Mouse (Mus musculus): Measurements from ENCODE around the gene Tob2. TPM values are rescaled to one million over a fixed set of nuclear protein-coding genes. Genes with fewer than 3 reads are reported as not detected.

Gene Tob2
- polyA plus RNA-seq (2014; fragmentation: Nextera tagmentation; extraction: Ambion mirVana), result 23.0 TPM in 2 replicates

- Histone ChIP-seq H3K27me3 (replicated peaks; ENCODE audit: control insufficient read depth, insufficient read depth, low read length) (no peaks in the 10 kb centered on the region), H3K9me3 (ENCODE audit: control insufficient read depth, low read length) (no peaks in the 10 kb centered on the region), H3K4me3 (ENCODE audit: low read depth, low read length) (peak within 1 kb of the TSS; percentile 94), H3K4me2 (ENCODE audit: low read length) (peak within 1 kb of the TSS; percentile 98), H3K4me1 (replicated peaks; ENCODE audit: control insufficient read depth, insufficient read depth, low read length) (peaks cover 9% of the 10 kb centered on the region; the same call in 1 of the 2 replicates), H3K27ac (ENCODE audit: low read depth) (peak within 1 kb of the TSS; percentile 95), H3K9ac (ENCODE audit: low read length) (peak within 1 kb of the TSS; percentile 94), H3K36me3 (ENCODE audit: control insufficient read depth, insufficient read depth, low read length) (peaks cover 3% of the 10 kb centered on the region)
- WGBS, result under 1% methylated on average over 44 of the region's 44 CpGs
- DNase-seq (ENCODE audit: low spot score) (peak; percentile 82), ATAC-seq (replicated peaks; ENCODE audit: low FRiP score, low TSS enrichment, low read depth) (peak; percentile 9)
Measured at GRCm38 (mm10) chr15:81858517-81859329, at the start of gene Tob2. TSS of gene Tob2 (minus strand) at chr15:81858796.

- Histone ChIP-seq H3K36me3 (ENCODE audit: control insufficient read depth, insufficient read depth, low read length) (peaks cover 94% of the 10 kb centered on the region), H3K9me3 (ENCODE audit: control insufficient read depth, low read length) (no peaks in the 10 kb centered on the region), H3K4me3 (ENCODE audit: low read depth, low read length) (no peak overlapping the region), H3K27me3 (replicated peaks; ENCODE audit: control insufficient read depth, insufficient read depth, low read length) (no peaks in the 10 kb centered on the region), H3K4me2 (ENCODE audit: low read length) (no peak overlapping the region), H3K27ac (ENCODE audit: low read depth) (no peak overlapping the region), H3K4me1 (replicated peaks; ENCODE audit: control insufficient read depth, insufficient read depth, low read length) (no peaks in the 10 kb centered on the region), H3K9ac (ENCODE audit: low read length) (no peak overlapping the region)
- DNase-seq (ENCODE audit: low spot score), result no peak
- no peak for ATAC-seq (replicated peaks; ENCODE audit: low FRiP score, low TSS enrichment, low read depth)
- WGBS, result 87% methylated on average over 8 of the region's 8 CpGs
Measured at GRCm38 (mm10) chr15:81907953-81908352, 49.4 kb upstream of the Tob2 start.

GRCm38 (mm10) chr15:81904939-81905338 is 46.3 kb upstream of the Tob2 start:
- Histone ChIP-seq H3K4me3 (ENCODE audit: low read depth, low read length) (no peak overlapping the region), H3K4me1 (replicated peaks; ENCODE audit: control insufficient read depth, insufficient read depth, low read length) (no peaks in the 10 kb centered on the region), H3K27ac (ENCODE audit: low read depth) (no peak overlapping the region), H3K4me2 (ENCODE audit: low read length) (no peak overlapping the region), H3K9me3 (ENCODE audit: control insufficient read depth, low read length) (no peaks in the 10 kb centered on the region), H3K36me3 (ENCODE audit: control insufficient read depth, insufficient read depth, low read length) (peaks cover 88% of the 10 kb centered on the region), H3K9ac (ENCODE audit: low read length) (no peak overlapping the region), H3K27me3 (replicated peaks; ENCODE audit: control insufficient read depth, insufficient read depth, low read length) (no peaks in the 10 kb centered on the region)
- ATAC-seq (replicated peaks; ENCODE audit: low FRiP score, low TSS enrichment, low read depth), result no peak
- WGBS, result 37% methylated on average over 2 of the region's 2 CpGs
- DNase-seq (ENCODE audit: low spot score), result peak; percentile 88

GRCm38 (mm10) chr15:81898751-81899150 is 40.2 kb upstream of the Tob2 start:
- H3K4me1 ChIP-seq (replicated peaks; ENCODE audit: control insufficient read depth, insufficient read depth, low read length), result no peaks in the 10 kb centered on the region
- no peak overlapping the region for H3K4me3 ChIP-seq (ENCODE audit: low read depth, low read length)
- ATAC-seq (replicated peaks; ENCODE audit: low FRiP score, low TSS enrichment, low read depth), result no peak
- no peak overlapping the region for H3K27ac ChIP-seq (ENCODE audit: low read depth)
- DNase-seq (ENCODE audit: low spot score), result no peak
- no peaks in the 10 kb centered on the region for H3K9me3 ChIP-seq (ENCODE audit: control insufficient read depth, low read length)
- peaks cover 74% of the 10 kb centered on the region for H3K36me3 ChIP-seq (ENCODE audit: control insufficient read depth, insufficient read depth, low read length)
- WGBS, result 95% methylated on average over 2 of the region's 2 CpGs
- H3K9ac ChIP-seq (ENCODE audit: low read length), result no peak overlapping the region
- no peaks in the 10 kb centered on the region for H3K27me3 ChIP-seq (replicated peaks; ENCODE audit: control insufficient read depth, insufficient read depth, low read length)
- no peak overlapping the region for H3K4me2 ChIP-seq (ENCODE audit: low read length)

- peaks cover 72% of the 10 kb centered on the region for H3K36me3 ChIP-seq (ENCODE audit: control insufficient read depth, insufficient read depth, low read length)
- no peak overlapping the region for H3K4me2 ChIP-seq (ENCODE audit: low read length)
- H3K4me1 ChIP-seq (replicated peaks; ENCODE audit: control insufficient read depth, insufficient read depth, low read length), result no peaks in the 10 kb centered on the region
- DNase-seq (ENCODE audit: low spot score) (no peak), ATAC-seq (replicated peaks; ENCODE audit: low FRiP score, low TSS enrichment, low read depth) (no peak; the same call in 1 of the 2 replicates)
- H3K4me3 ChIP-seq (ENCODE audit: low read depth, low read length), result no peak overlapping the region
- H3K9ac ChIP-seq (ENCODE audit: low read length), result no peak overlapping the region
- H3K27ac ChIP-seq (ENCODE audit: low read depth), result no peak overlapping the region
- H3K9me3 ChIP-seq (ENCODE audit: control insufficient read depth, low read length), result no peaks in the 10 kb centered on the region
- no peaks in the 10 kb centered on the region for H3K27me3 ChIP-seq (replicated peaks; ENCODE audit: control insufficient read depth, insufficient read depth, low read length)
- 82% methylated on average over 5 of the region's 5 CpGs for WGBS
Measured at GRCm38 (mm10) chr15:81897607-81898285, 39.1 kb upstream of the Tob2 start.

GRCm38 (mm10) chr15:81896407-81896806 is 37.8 kb upstream of the Tob2 start:
- WGBS, result 85% methylated on average over 2 of the region's 2 CpGs
- H3K4me2 ChIP-seq (ENCODE audit: low read length), result no peak overlapping the region
- no peak for ATAC-seq (replicated peaks; ENCODE audit: low FRiP score, low TSS enrichment, low read depth)
- H3K9me3 ChIP-seq (ENCODE audit: control insufficient read depth, low read length), result no peaks in the 10 kb centered on the region
- H3K36me3 ChIP-seq (ENCODE audit: control insufficient read depth, insufficient read depth, low read length), result peaks cover 76% of the 10 kb centered on the region
- no peak overlapping the region for H3K27ac ChIP-seq (ENCODE audit: low read depth)
- no peak for DNase-seq (ENCODE audit: low spot score)
- H3K27me3 ChIP-seq (replicated peaks; ENCODE audit: control insufficient read depth, insufficient read depth, low read length), result no peaks in the 10 kb centered on the region
- no peak overlapping the region for H3K4me3 ChIP-seq (ENCODE audit: low read depth, low read length)
- no peaks in the 10 kb centered on the region for H3K4me1 ChIP-seq (replicated peaks; ENCODE audit: control insufficient read depth, insufficient read depth, low read length)
- no peak overlapping the region for H3K9ac ChIP-seq (ENCODE audit: low read length)

GRCm38 (mm10) chr15:81894002-81894401 is 35.4 kb upstream of the Tob2 start:
- Histone ChIP-seq H3K27ac (ENCODE audit: low read depth) (no peak overlapping the region), H3K27me3 (replicated peaks; ENCODE audit: control insufficient read depth, insufficient read depth, low read length) (no peaks in the 10 kb centered on the region), H3K9ac (ENCODE audit: low read length) (no peak overlapping the region), H3K4me2 (ENCODE audit: low read length) (no peak overlapping the region), H3K4me3 (ENCODE audit: low read depth, low read length) (no peak overlapping the region), H3K9me3 (ENCODE audit: control insufficient read depth, low read length) (no peaks in the 10 kb centered on the region), H3K36me3 (ENCODE audit: control insufficient read depth, insufficient read depth, low read length) (peaks cover 80% of the 10 kb centered on the region), H3K4me1 (replicated peaks; ENCODE audit: control insufficient read depth, insufficient read depth, low read length) (no peaks in the 10 kb centered on the region)
- DNase-seq (ENCODE audit: low spot score), result no peak
- ATAC-seq (replicated peaks; ENCODE audit: low FRiP score, low TSS enrichment, low read depth), result no peak
- WGBS, result 78% methylated on average over 1 of the region's 1 CpGs

GRCm38 (mm10) chr15:81891822-81892580 is 33.4 kb upstream of the Tob2 start:
- Histone ChIP-seq H3K4me2 (ENCODE audit: low read length) (no peak overlapping the region), H3K4me3 (ENCODE audit: low read depth, low read length) (no peak overlapping the region), H3K9me3 (ENCODE audit: control insufficient read depth, low read length) (no peaks in the 10 kb centered on the region), H3K27ac (ENCODE audit: low read depth) (no peak overlapping the region), H3K9ac (ENCODE audit: low read length) (no peak overlapping the region), H3K4me1 (replicated peaks; ENCODE audit: control insufficient read depth, insufficient read depth, low read length) (no peaks in the 10 kb centered on the region), H3K27me3 (replicated peaks; ENCODE audit: control insufficient read depth, insufficient read depth, low read length) (no peaks in the 10 kb centered on the region), H3K36me3 (ENCODE audit: control insufficient read depth, insufficient read depth, low read length) (peaks cover 70% of the 10 kb centered on the region)
- DNase-seq (ENCODE audit: low spot score), result no peak
- WGBS, result 93% methylated on average over 8 of the region's 8 CpGs
- ATAC-seq (replicated peaks; ENCODE audit: low FRiP score, low TSS enrichment, low read depth), result no peak

Data from intestine, embryonic 14.5 days (tissue).